Mouse (Mus musculus): ENCODE measurements around the gene Gstm5.

GRCm38 (mm10) chr3:107939830-107940229 lies 44.2 kb downstream of the Gstm5 start:
- TF ChIP-seq CTCF (IDR thresholded peaks at IDR 0.05; ENCODE audit: extremely low read depth, insufficient read length, insufficient replicate concordance, low read depth, low read length) (no peak), POLR2A (IDR thresholded peaks at IDR 0.05; ENCODE audit: low read depth, low read length) (no peak)

Measured in small intestine, adult 2 months (tissue).